Mouse (Mus musculus) duodenum, adult 2 months (tissue): ENCODE measurements around the gene Fibcd1. TPM values are rescaled to one million over a fixed set of nuclear protein-coding genes. Genes with fewer than 3 reads are reported as not detected.

Experiments
- polyA plus RNA-seq: library from polyadenylated mRNA; depleted of rRNA; stranded (reverse); fragments of >200 nt; gene quantifications from 2 replicates; pipeline ENCODE4 v1.2.3, GENCODE M21; 2012; ENCODE audit warnings: low replicate concordance; rRNA removed

The Fibcd1 gene
- 0.36 and 0.63 TPM in 2 replicates for polyA plus RNA-seq

GRCm38 (mm10) chr2:31845896-31846691, at the start of gene Fibcd1:
Gene Fibcd1 (minus strand): TSS chr2:31846005.

GRCm38 (mm10) chr2:31887030-31887429, 41.2 kb upstream of the Fibcd1 start, which contains the start of gene Lamc3:
Gene Lamc3 (plus strand): TSS chr2:31887291.

DNA sequence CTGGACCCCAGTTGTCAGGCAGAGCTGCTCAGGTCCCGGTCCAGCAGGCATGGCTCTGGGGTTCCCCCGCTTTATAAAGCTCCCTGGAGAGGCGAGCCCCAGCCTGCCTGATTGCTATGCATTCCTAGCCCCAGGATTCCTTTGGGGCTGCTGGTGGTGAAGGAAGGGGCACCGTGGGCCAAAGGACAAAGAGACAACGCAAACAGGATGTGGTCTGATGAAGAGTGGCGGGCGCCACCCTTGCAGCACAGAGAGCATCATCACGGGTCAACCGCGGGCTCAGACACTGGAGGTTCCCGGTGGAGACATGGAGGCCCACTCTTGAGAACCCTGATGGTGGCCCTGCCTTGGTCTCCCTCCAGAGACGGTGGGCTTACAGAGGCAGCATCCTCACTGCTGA, 35.4 kb downstream of the Fibcd1 start, which contains the start of gene Qrfp:
Gene Qrfp (minus strand): TSS at position 137 of the 400 bp plus-strand sequence.

Other genes with a start within 250 kb of the Fibcd1 start
- gene Prdm12, start 206.0 kb downstream of the Fibcd1 start, polyA plus RNA-seq, result not detected in 2 replicates
- gene Exosc2, start 175.3 kb downstream of the Fibcd1 start, polyA plus RNA-seq, result 2.4 and 2.9 TPM in 2 replicates
- 39.1 and 39.6 TPM in 2 replicates for gene Abl1, start 157.6 kb downstream of the Fibcd1 start, polyA plus RNA-seq
- 0.07 and 0.17 TPM in 2 replicates for gene Qrfp, start 35.4 kb downstream of the Fibcd1 start, polyA plus RNA-seq
- gene Lamc3, start 41.3 kb upstream of the Fibcd1 start, polyA plus RNA-seq, result 2.3 TPM in 2 replicates
- gene Aif1l, start 104.1 kb upstream of the Fibcd1 start, polyA plus RNA-seq, result 0.31 and 1.3 TPM in 2 replicates
- gene Nup214, start 128.4 kb upstream of the Fibcd1 start, polyA plus RNA-seq, result 17.2 and 18.9 TPM in 2 replicates
- gene Fam78a, start 238.9 kb upstream of the Fibcd1 start, polyA plus RNA-seq, result 11.9 and 14.6 TPM in 2 replicates
- gene Plpp7, start 249.5 kb upstream of the Fibcd1 start, polyA plus RNA-seq, result 4.6 and 5.2 TPM in 2 replicates